In the genomic region with DNA sequence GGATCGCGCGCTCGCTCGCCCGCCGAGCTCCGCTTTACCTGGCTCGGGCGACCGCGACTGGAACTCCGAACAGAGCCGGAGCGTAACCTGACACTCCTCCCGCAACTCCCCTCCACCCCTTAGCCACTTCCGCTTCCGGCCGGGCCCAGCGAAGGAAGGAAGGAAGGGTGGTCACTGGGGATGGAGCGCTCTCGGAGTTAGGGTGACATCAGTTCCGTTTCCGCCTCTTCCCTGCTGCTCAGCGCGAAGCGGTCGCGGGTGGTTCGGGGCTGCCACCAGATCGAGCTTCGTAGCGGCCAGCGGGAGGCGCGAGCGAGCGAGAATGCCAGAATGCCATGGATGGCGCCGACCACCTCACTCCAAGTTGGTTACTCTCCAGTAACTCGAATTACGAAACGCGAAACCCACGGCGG, we compare ENCODE assay signal across 8 mouse cellular contexts. TPM values are rescaled to one million over a fixed set of nuclear protein-coding genes. Genes with fewer than 3 reads are reported as not detected.
DNase-seq lines count a peak whose midpoint lies in the region; ATAC-seq lines count a peak whose summit lies in the region.

Prkab1 (minus strand) TSS at position 182 of the 413 bp plus-strand sequence.

- WGBS in hindbrain, embryonic 13.5 days, result under 1% methylated on average over 46 of the region's 46 CpGs

- H3K4me2 ChIP-seq in hindbrain, embryonic 13.5 days, result peak within 1 kb of the TSS; percentile 92

- peak within 1 kb of the TSS; percentile 87 for H3K9ac ChIP-seq in hindbrain, embryonic 13.5 days

- peak; percentile 97 for ATAC-seq in hindbrain, embryonic 13.5 days (ENCODE audit: low FRiP score)

- H3K36me3 ChIP-seq in hindbrain, embryonic 13.5 days, result peaks cover 25% of the 10 kb centered on the region

- H3K27me3 ChIP-seq in hindbrain, embryonic 13.5 days, result 0 out of 2 replicates have a peak, but pooled peaks cover 4% of the 10 kb centered on the region

- peak within 1 kb of the TSS; percentile 87 for H3K4me3 ChIP-seq in hindbrain, embryonic 13.5 days

- DNase-seq in NIH3T3 (ENCODE audit: low read depth), result peak; percentile 98
- DNase-seq in cerebellum, postnatal 10 days, result peak; percentile 95 to 96
- DNase-seq in frontal cortex, postnatal 14 days (ENCODE audit: low spot score in 2 of 2), result peak; percentile 86 to 88
- DNase-seq in layer of hippocampus, postnatal 25 days (ENCODE audit: extremely low spot score in 1 of 2, low spot score in 1 of 2), result peak; percentile 71 to 76
- peak; percentile 97 for DNase-seq in lung, postnatal 25 days (ENCODE audit: low spot score)
- DNase-seq in retina, embryonic 14.5 days (ENCODE audit: low spot score), result peak; percentile 95
- DNase-seq in thymus, postnatal 4 days, result peak; percentile 92

- H3K27ac ChIP-seq in hindbrain, embryonic 13.5 days, result peak within 1 kb of the TSS; percentile 83

- H3K9me3 ChIP-seq in hindbrain, embryonic 13.5 days, result no peaks in the 10 kb centered on the region

- H3K4me1 ChIP-seq in hindbrain, embryonic 13.5 days (replicated peaks), result peaks cover 26% of the 10 kb centered on the region

RNA-seq across cellular contexts. Expression of gene Prkab1, which starts in this region (rescaled TPM):
- polyA plus RNA-seq in hindbrain, embryonic 13.5 days (2015; fragmentation: Nextera tagmentation; extraction: Ambion mirVana), result 54.8 and 55.0 TPM in 2 replicates
- 10 to 100 TPM; 15.5 to 23.7 TPM for total RNA-seq in layer of hippocampus, postnatal 25 days (2021)

Comparison
In these comparisons a context has a peak if more than half of its experiments do, and no peak if none do; other contexts are left out.
1. Peak in every context shown above with its lines: DNase-seq, ATAC-seq, H3K4me3 ChIP-seq and H3K27ac ChIP-seq.